Mouse (Mus musculus): Measurements from ENCODE around the gene Chtf18. TPM values are rescaled to one million over a fixed set of nuclear protein-coding genes. Genes with fewer than 3 reads are reported as not detected.
"Not testable (repeated sequence)": the region's sequence is repeated elsewhere in the genome, so short reads cannot be mapped to it uniquely, and the experiment has no call there.

Gene Chtf18
- total RNA-seq (2021) = 10 to 100 TPM; 16.2 to 17.7 TPM
- long read RNA-seq, experiment 1, transcript Chtf18-206 (22 exons, 3,208 nt) = major isoform, 6 of 20 reads
- long read RNA-seq, experiment 1, partial matches to known transcripts = 2 of 20 reads
- long read RNA-seq, experiment 1, other reads (novel, unspliced or antisense) = 8 of 20 reads
- long read RNA-seq, experiment 2, transcript Chtf18-201 (22 exons, 3,214 nt) = minor isoform, 6 of 35 reads
- long read RNA-seq, experiment 2, transcript Chtf18-206 (22 exons, 3,208 nt) = major isoform, 15 of 35 reads
- long read RNA-seq, experiment 2, partial matches to known transcripts = 5 of 35 reads
- long read RNA-seq, experiment 2, other reads (novel, unspliced or antisense) = 9 of 35 reads

GRCm38 (mm10) chr17:25727265-25728008, at the start of gene Chtf18, which contains the start of gene Rpusd1:
Gene Chtf18, minus strand, starts transcription at chr17:25727419.
Gene Rpusd1, plus strand, starts transcription at chr17:25727670.
- DNase-seq (ENCODE audit: low spot score in 2 of 2) = peak; percentile 93 to 96

DNA sequence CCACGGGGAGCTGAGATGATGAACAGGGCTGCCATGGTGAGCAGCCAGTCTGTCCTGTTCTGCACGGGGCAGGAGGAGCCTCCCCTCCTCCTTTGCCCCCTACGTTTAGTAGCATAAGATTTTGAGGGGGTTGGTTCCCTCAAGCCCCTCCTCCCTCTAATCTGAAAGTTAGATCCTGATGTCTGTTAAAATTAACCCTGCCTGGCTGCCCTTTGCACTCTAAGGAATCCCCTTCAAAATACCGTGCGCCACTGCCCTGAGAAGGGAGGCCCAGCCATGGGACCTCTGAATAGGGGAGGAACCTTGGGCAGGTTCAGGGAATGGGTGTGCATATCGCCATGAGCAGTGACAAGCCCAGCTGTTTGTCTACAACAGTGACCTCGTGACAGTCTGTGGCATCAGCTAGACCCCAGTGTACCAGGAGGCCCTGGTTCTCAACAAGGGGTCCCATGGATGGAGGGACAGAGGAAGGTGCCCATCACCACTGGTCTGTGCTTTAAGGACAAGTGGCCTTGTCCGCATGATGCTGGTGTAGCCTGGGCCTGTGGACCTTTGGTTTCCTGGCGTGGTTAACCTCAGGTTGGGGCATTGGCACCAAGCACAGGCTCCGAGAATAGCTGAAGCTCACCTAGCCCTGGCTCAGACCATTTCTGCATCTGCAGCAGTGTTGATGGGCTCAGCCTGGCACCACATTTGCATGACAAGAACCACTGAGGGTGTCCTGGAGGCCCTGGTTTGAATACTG, 48.3 kb upstream of the Chtf18 start:
- DNase-seq (ENCODE audit: low spot score in 2 of 2) = no peak

GRCm38 (mm10) chr17:25773549-25774120, 46.4 kb upstream of the Chtf18 start, which contains the start of gene Narfl:
Gene Narfl, plus strand, starts transcription at chr17:25773776.
- DNase-seq (ENCODE audit: low spot score in 2 of 2) = peak; percentile 97 to 98

- DNase-seq (ENCODE audit: low spot score in 2 of 2) = no peak
Measured at GRCm38 (mm10) chr17:25769331-25769730, 42.1 kb upstream of the Chtf18 start.

DNA sequence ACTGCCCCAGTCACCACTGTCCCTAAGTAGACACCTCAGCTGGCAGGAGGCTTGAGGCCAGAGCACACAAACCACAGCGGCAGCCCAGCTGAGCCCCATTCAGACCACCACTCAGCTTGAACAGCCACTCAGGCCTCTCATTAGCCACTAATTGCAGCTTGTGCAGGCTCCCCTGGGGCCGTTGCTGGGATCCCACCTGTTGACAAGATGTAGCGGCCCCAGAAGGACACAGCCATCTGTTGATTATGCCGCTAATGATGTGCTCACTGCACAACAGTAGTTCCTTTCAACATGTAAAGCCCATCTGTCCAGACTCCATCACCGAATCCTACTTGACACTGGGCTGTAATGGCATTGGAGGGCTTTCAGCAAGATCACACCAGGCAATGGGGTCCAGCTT, 38.7 kb upstream of the Chtf18 start:
- DNase-seq (ENCODE audit: low spot score in 2 of 2) = no peak

GRCm38 (mm10) chr17:25762591-25762990, 35.4 kb upstream of the Chtf18 start:
- no peak for DNase-seq (ENCODE audit: low spot score in 2 of 2)

DNA sequence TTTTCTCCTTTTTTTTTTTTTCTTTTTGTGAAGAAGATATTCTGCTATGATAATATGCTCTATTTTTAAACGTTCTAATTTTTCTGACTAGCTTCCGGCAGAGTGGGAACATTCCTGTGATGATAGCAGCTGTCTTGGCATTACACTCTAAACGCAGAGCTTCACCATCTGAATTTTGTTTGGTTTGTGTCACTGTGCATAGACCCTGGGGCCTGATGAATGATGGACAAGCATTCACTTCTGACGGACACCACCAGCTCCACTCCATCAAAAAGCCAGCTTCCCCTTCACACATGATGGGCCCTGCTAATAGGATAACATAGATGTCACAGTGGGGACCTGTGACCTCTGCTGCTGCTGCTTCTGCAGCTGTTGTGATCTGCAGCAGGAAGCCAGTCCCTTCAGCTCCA, 34.3 kb upstream of the Chtf18 start:
- no peak for DNase-seq (ENCODE audit: low spot score in 2 of 2)

- no peak for DNase-seq (ENCODE audit: low spot score in 2 of 2)
Measured at GRCm38 (mm10) chr17:25760148-25760547, 32.9 kb upstream of the Chtf18 start.

- no peak for DNase-seq (ENCODE audit: low spot score in 2 of 2)
Measured at GRCm38 (mm10) chr17:25757691-25758090, 30.5 kb upstream of the Chtf18 start.

DNA sequence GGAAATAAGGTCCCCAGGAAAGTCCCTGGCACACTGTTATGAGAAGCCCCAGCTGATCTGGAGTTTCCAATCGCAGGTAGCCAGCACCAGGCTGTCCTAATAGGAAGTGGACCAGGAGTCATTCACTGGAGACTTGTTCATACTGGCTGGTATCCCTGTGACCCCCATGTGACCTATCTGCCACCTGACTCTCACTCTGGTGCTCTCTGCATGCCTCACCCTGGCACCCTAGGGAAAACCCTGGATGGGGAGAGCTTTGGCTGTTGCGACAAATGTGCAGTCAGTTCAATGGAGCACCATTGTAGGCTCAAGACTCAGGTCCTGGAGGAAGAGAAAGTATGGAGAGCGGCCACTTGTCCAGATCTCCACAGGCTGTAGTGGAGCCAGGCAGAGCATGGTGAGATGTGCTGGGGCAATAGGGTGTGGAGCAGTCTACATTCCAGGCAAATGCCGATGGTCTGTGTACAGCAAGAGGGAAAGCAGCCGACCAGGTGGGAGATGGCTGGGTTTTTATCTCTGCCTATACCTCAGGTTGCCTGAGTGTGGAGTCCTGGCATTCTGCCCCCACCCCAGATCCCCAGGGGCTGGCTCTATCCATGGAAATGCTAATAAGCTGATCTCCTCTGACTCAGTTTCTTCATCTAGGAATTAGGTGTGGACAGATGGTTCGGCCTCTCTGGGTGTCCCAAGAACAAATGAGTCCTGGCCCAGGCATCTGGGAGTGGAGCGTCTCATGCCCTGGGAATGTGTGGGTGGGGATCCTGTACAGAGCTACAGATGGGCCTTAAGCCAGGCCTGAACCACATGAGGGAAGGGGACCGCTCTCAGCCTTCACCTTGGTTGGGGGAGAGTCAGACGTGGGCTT, 29.4 kb upstream of the Chtf18 start:
- DNase-seq (ENCODE audit: low spot score in 2 of 2) = no peak

GRCm38 (mm10) chr17:25755627-25756377, 28.6 kb upstream of the Chtf18 start:
- DNase-seq (ENCODE audit: low spot score in 2 of 2) = no peak

- no peak for DNase-seq (ENCODE audit: low spot score in 2 of 2)
Measured at GRCm38 (mm10) chr17:25755086-25755485, 27.9 kb upstream of the Chtf18 start.

GRCm38 (mm10) chr17:25754241-25754640, 27.0 kb upstream of the Chtf18 start, which contains the start of gene Msln:
Gene Msln, minus strand, starts transcription at chr17:25754378.
- no peak for DNase-seq (ENCODE audit: low spot score in 2 of 2)

DNA sequence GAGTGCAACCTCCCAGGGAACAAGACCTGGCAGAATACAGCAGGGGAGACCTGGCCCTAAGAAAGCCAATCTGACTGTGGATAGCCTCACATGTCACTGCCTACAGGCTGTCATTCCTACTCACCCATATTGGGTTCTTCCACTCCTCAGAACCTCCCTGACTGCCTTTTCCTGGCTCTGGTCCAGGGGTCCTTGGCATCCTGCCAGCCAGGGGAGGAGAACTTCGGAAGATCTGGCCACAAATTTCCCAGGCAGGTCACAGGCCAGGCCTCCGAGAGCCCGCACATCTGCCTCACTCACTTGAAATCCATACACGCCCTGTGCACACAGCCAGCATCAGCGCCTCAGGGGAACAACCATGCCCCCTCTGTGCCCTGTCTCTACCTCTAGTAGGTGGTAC, 24.2 kb upstream of the Chtf18 start:
- peak; percentile 64 to 72 for DNase-seq (ENCODE audit: low spot score in 2 of 2)

DNA sequence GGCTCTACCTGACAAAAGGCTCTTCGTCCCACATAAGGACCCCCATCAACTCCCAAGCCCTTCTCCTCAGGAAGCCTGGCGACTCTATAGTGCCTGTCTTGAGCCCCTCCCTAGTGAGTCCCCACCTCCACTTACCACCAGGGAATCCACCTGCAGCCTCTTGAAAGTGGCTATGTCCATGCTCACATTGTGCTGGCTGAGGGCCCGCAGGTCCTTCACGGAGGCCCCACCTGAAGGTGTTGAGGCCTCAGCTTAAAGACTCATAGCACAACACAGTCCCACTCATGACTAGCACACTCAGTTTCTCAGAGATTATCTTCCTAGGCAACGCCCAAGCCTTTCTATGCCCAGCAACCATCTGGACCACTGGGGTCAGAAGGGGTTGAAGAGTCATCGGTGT, 22.1 kb upstream of the Chtf18 start:
- DNase-seq (ENCODE audit: low spot score in 2 of 2) = no peak

DNA sequence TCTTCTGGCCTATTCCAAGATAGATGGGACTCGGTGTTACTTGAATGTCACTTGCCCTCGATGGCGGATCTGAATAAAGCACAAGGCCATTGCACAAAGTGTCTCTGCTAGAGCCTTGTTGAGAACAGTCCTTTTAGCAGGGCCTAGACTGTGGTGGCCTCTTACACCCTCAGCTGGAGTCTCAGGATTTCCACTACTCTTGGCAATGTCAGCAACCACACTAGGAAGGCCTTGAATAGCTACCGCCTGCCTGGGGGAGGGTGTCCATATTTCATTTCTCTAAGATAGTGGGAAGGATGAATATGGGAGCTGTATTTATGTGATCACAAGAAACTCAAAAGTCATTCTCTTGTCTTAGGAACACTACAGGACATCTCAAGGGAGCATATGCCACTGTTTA, 21.0 kb upstream of the Chtf18 start:
- no peak for DNase-seq (ENCODE audit: low spot score in 2 of 2)

DNA sequence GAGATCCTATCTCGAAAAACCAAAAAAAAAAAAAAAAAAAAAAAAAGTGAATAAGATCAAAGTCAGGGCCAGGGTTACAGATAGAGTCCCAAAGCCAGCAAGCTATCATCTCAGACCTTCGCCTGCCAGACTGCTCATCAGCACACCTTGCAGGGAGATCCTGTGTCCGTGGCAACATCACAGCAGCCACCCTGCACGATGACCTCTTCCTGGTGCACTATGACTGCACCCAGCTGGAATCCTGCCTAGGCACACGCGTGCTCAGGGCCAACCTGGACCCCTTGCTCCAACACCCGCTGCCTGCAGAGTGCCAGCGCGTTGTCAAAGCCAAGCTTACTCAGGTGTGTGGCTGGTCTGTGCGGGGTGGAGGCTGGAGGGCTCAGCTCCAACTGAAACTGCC, 17.1 kb upstream of the Chtf18 start:
- no peak for DNase-seq (ENCODE audit: low spot score in 2 of 2)

DNA sequence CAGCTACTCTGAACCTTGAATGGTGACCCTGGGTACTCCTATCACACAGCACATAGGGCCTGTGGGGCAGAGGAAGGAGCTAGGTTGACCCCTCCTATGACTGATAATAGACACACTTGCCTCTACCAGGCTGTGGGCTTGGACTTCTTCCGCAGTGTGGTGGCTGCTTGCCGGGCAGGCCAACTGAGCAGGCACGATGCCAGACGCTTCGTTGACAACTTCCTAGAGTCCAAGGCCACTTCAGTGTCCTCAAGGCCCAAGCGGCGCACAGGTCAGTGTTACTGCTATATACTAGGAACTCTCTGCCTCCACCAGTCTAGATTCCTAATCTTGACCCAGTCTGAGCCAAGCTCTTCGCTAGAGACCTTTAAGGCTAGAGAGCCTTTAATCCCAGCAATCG, 16.6 kb upstream of the Chtf18 start:
- DNase-seq (ENCODE audit: low spot score in 2 of 2) = no peak

- not testable (repeated sequence) for DNase-seq (ENCODE audit: low spot score in 2 of 2)
Measured at GRCm38 (mm10) chr17:25741471-25741870, 14.3 kb upstream of the Chtf18 start.

- DNase-seq (ENCODE audit: low spot score in 2 of 2) = no peak
Measured at GRCm38 (mm10) chr17:25738861-25739260, 11.6 kb upstream of the Chtf18 start.

Measured in adrenal gland, postnatal 4 days (tissue).